Mouse (Mus musculus) WW6 (cell line): ENCODE measurements at regions not wholly inside any gene's neighbourhood (a gene's known extent, or its start where the extent isn't known, plus 50 kb on each side); places are given as distances from the start of the nearest gene placed in this dataset.

Experiments
- DNase-seq: peaks from one replicate; pipeline ENCODE4 v3.0.0-alpha.2; 2013; ENCODE audit warnings: low read depth, low spot score

DNA sequence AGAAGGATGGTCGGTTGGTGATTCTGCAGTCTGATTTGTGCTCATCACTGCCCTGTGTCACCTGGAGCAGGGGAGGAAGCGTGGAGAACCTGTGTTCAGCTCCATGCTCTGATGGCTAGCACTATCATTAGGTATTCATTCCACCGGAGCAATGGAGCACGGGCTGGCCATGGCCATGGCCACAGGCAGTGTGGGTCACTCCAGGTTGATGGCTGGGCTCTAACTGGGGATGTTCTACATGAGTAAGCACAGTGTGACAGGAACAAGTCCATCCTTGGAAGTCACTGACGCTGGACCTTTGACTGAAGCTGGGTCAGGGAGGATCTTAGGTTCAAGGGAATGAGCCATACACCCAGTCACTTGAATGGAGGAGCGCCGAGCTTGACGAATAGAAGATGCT is 154.7 kb downstream of the Zfp281 start:
- DNase-seq, result no peak

- no peak for DNase-seq
Observed at GRCm38 (mm10) chr1:136781561-136782025, 156.9 kb downstream of the Zfp281 start.

DNA sequence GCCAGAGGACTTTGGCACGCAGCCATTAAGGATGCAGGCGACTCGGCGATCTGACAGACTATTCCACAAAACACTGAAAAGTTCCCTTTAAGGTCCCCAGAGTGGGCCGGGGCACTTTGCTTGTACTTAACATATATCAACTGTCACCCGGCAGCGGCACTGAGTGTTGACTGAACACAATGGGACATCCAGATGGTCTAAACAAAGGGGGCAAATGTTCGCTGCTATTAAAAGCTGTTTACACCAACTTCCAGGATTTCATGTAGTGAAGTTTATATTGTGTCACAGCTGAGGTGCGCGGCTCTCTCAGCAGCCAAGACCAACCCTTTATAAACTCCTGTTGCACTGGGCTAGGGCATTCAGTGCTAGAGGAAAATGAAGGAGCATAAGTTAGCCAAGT is 157.6 kb downstream of the Zfp281 start:
- no peak for DNase-seq

GRCm38 (mm10) chr1:136784178-136784577 is 159.5 kb downstream of the Zfp281 start:
- no peak for DNase-seq

DNA sequence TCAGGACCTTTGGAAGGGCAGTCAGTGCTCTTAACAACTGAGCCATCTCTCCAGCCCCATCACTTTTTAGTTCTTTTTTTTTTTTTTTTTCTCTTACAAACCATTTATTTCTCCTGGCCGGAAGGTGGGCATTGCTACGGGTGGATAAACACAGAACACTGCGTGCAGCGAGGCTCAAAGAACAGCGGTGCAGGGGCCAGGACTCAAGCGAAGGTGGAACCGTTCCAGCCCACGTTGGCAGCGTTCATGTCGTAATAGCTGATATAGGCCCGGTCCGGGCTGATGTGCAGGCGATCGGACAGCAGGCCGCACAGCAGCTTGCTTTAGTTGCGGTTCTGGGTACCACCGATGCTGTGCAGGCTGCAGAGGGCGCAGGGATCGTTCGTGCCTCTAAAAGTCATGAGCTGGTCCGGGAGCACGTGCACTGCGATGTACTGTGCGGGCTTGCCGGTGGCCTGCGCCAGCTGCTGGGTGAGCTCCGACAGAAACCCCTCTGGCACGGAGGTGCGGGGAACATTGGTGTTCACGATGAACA is 164.3 kb downstream of the Zfp281 start:
- no peak for DNase-seq

- DNase-seq, result no peak
Observed at GRCm38 (mm10) chr1:136791641-136792040, 166.9 kb downstream of the Zfp281 start.
